Mouse (Mus musculus): ENCODE measurements around the gene Wdr45. TPM values are rescaled to one million over a fixed set of nuclear protein-coding genes. Genes with fewer than 3 reads are reported as not detected.
"Not testable (repeated sequence)": the region's sequence is repeated elsewhere in the genome, so short reads cannot be mapped to it uniquely, and the experiment has no call there.

The Wdr45 gene
- polyA plus RNA-seq, 1 experiment from 2014 or later: 36.7 TPM

- H3K27me3 ChIP-seq (ENCODE audit: control insufficient read depth, insufficient read depth, low read length): no peaks in the 10 kb centered on the region
- no peaks in the 10 kb centered on the region for H3K9me3 ChIP-seq (replicated peaks; ENCODE audit: control insufficient read depth, low read length)
- no peak overlapping the region for H3K4me3 ChIP-seq (replicated peaks; ENCODE audit: low read length)
- H3K9ac ChIP-seq (ENCODE audit: low read length): no peak overlapping the region
- H3K27ac ChIP-seq (ENCODE audit: low read length): no peak overlapping the region
- ATAC-seq (ENCODE audit: insufficient read depth, low FRiP score): no peak
- H3K4me2 ChIP-seq (ENCODE audit: low read depth, low read length): no peak overlapping the region
- H3K4me1 ChIP-seq (ENCODE audit: control insufficient read depth, insufficient read depth, low read length): no peaks in the 10 kb centered on the region; the same call in 1 of the 2 replicates
- no peaks in the 10 kb centered on the region for H3K36me3 ChIP-seq (ENCODE audit: control insufficient read depth, insufficient read depth, low read length)
- 58% methylated on average over 1 of the region's 1 CpGs for WGBS
Measured at GRCm38 (mm10) chrX:7744940-7745339, 30.8 kb downstream of the Wdr45 start.

GRCm38 (mm10) chrX:7745429-7745828 lies 31.3 kb downstream of the Wdr45 start:
- 69% methylated on average over 8 of the region's 8 CpGs for WGBS

GRCm38 (mm10) chrX:7750432-7751116 lies 36.4 kb downstream of the Wdr45 start, which contains the start of gene Ccdc120:
Gene Ccdc120, minus strand, starts transcription at chrX:7750905.
- Histone ChIP-seq H3K27me3 (ENCODE audit: control insufficient read depth, insufficient read depth, low read length) (no peaks in the 10 kb centered on the region), H3K4me3 (replicated peaks; ENCODE audit: low read length) (peak within 1 kb of the TSS; percentile 60), H3K4me1 (ENCODE audit: control insufficient read depth, insufficient read depth, low read length) (no peaks in the 10 kb centered on the region; the same call in 1 of the 2 replicates), H3K9me3 (replicated peaks; ENCODE audit: control insufficient read depth, low read length) (no peaks in the 10 kb centered on the region), H3K4me2 (ENCODE audit: low read depth, low read length) (peak within 1 kb of the TSS; percentile 51), H3K9ac (ENCODE audit: low read length) (peak within 1 kb of the TSS; percentile 74), H3K27ac (ENCODE audit: low read length) (no peak within 1 kb of the TSS), H3K36me3 (ENCODE audit: control insufficient read depth, insufficient read depth, low read length) (no peaks in the 10 kb centered on the region)
- WGBS: 13% methylated on average over 44 of the region's 56 CpGs
- ATAC-seq (ENCODE audit: insufficient read depth, low FRiP score): peak; percentile 83; the same call in 1 of the 2 replicates

More at GRCm38 (mm10) chrX:7745429-7745828, 31.3 kb downstream of the Wdr45 start:
- no peaks in the 10 kb centered on the region; the same call in 1 of the 2 replicates for H3K4me1 ChIP-seq (ENCODE audit: control insufficient read depth, insufficient read depth, low read length)
- H3K36me3 ChIP-seq (ENCODE audit: control insufficient read depth, insufficient read depth, low read length): no peaks in the 10 kb centered on the region
- no peak overlapping the region for H3K27ac ChIP-seq (ENCODE audit: low read length)
- no peaks in the 10 kb centered on the region for H3K9me3 ChIP-seq (replicated peaks; ENCODE audit: control insufficient read depth, low read length)
- no peak overlapping the region for H3K9ac ChIP-seq (ENCODE audit: low read length)
- H3K4me2 ChIP-seq (ENCODE audit: low read depth, low read length): no peak overlapping the region
- H3K27me3 ChIP-seq (ENCODE audit: control insufficient read depth, insufficient read depth, low read length): no peaks in the 10 kb centered on the region
- no peak overlapping the region for H3K4me3 ChIP-seq (replicated peaks; ENCODE audit: low read length)
- ATAC-seq (ENCODE audit: insufficient read depth, low FRiP score): no peak

GRCm38 (mm10) chrX:7753627-7754026 lies 39.5 kb downstream of the Wdr45 start:
- not testable (repeated sequence) for H3K27me3 ChIP-seq (ENCODE audit: control insufficient read depth, insufficient read depth, low read length); ATAC-seq (ENCODE audit: insufficient read depth, low FRiP score); H3K4me1 ChIP-seq (ENCODE audit: control insufficient read depth, insufficient read depth, low read length); H3K9me3 ChIP-seq (replicated peaks; ENCODE audit: control insufficient read depth, low read length); H3K36me3 ChIP-seq (ENCODE audit: control insufficient read depth, insufficient read depth, low read length); H3K4me2 ChIP-seq (ENCODE audit: low read depth, low read length); H3K4me3 ChIP-seq (replicated peaks; ENCODE audit: low read length); H3K9ac ChIP-seq (ENCODE audit: low read length); H3K27ac ChIP-seq (ENCODE audit: low read length)
- 22% methylated on average over 3 of the region's 3 CpGs for WGBS

- no peaks in the 10 kb centered on the region for H3K9me3 ChIP-seq (replicated peaks; ENCODE audit: control insufficient read depth, low read length)
- peaks cover 1% of the 10 kb centered on the region; the same call in 1 of the 2 replicates for H3K36me3 ChIP-seq (ENCODE audit: control insufficient read depth, insufficient read depth, low read length)
- peak within 1 kb of the TSS; percentile 70 for H3K4me3 ChIP-seq (replicated peaks; ENCODE audit: low read length)
- H3K4me2 ChIP-seq (ENCODE audit: low read depth, low read length): peak within 1 kb of the TSS; percentile 61
- peak within 1 kb of the TSS; percentile 73 for H3K27ac ChIP-seq (ENCODE audit: low read length)
- H3K4me1 ChIP-seq (ENCODE audit: control insufficient read depth, insufficient read depth, low read length): peaks cover 19% of the 10 kb centered on the region; the same call in 1 of the 2 replicates
- 17% methylated on average over 38 of the region's 38 CpGs for WGBS
- H3K9ac ChIP-seq (ENCODE audit: low read length): peak within 1 kb of the TSS; percentile 81
- ATAC-seq (ENCODE audit: insufficient read depth, low FRiP score): peak; percentile 96
- no peaks in the 10 kb centered on the region for H3K27me3 ChIP-seq (ENCODE audit: control insufficient read depth, insufficient read depth, low read length)
Measured at GRCm38 (mm10) chrX:7762137-7762920, 48.2 kb downstream of the Wdr45 start, which contains the start of gene Tfe3. Gene Tfe3, plus strand, starts transcription at chrX:7762560.

GRCm38 (mm10) chrX:7762921-7763197 lies 48.7 kb downstream of the Wdr45 start:
- H3K9ac ChIP-seq (ENCODE audit: low read length): peak overlapping the region; percentile 81
- H3K27ac ChIP-seq (ENCODE audit: low read length): peak overlapping the region; percentile 73
- H3K4me3 ChIP-seq (replicated peaks; ENCODE audit: low read length): peak overlapping the region; percentile 70
- H3K4me1 ChIP-seq (ENCODE audit: control insufficient read depth, insufficient read depth, low read length): peaks cover 19% of the 10 kb centered on the region; the same call in 1 of the 2 replicates
- H3K4me2 ChIP-seq (ENCODE audit: low read depth, low read length): peak overlapping the region; percentile 61
- peaks cover 5% of the 10 kb centered on the region; the same call in 1 of the 2 replicates for H3K36me3 ChIP-seq (ENCODE audit: control insufficient read depth, insufficient read depth, low read length)
- ATAC-seq (ENCODE audit: insufficient read depth, low FRiP score): peak; percentile 5; the same call in 1 of the 2 replicates
- 6% methylated on average over 21 of the region's 21 CpGs for WGBS
- no peaks in the 10 kb centered on the region for H3K9me3 ChIP-seq (replicated peaks; ENCODE audit: control insufficient read depth, low read length)
- no peaks in the 10 kb centered on the region for H3K27me3 ChIP-seq (ENCODE audit: control insufficient read depth, insufficient read depth, low read length)

- Histone ChIP-seq H3K4me1 (ENCODE audit: control insufficient read depth, insufficient read depth, low read length) (peaks cover 19% of the 10 kb centered on the region; the same call in 1 of the 2 replicates), H3K9ac (ENCODE audit: low read length) (peak overlapping the region; percentile 81), H3K4me3 (replicated peaks; ENCODE audit: low read length) (peak overlapping the region; percentile 70), H3K4me2 (ENCODE audit: low read depth, low read length) (peak overlapping the region; percentile 61), H3K27me3 (ENCODE audit: control insufficient read depth, insufficient read depth, low read length) (no peaks in the 10 kb centered on the region), H3K36me3 (ENCODE audit: control insufficient read depth, insufficient read depth, low read length) (peaks cover 5% of the 10 kb centered on the region; the same call in 1 of the 2 replicates), H3K27ac (ENCODE audit: low read length) (peak overlapping the region; percentile 73; the same call in 1 of the 2 replicates), H3K9me3 (replicated peaks; ENCODE audit: control insufficient read depth, low read length) (no peaks in the 10 kb centered on the region)
- ATAC-seq (ENCODE audit: insufficient read depth, low FRiP score): no peak
- WGBS: 13% methylated on average over 22 of the region's 22 CpGs
Measured at GRCm38 (mm10) chrX:7763631-7764393, 49.7 kb downstream of the Wdr45 start.

- Histone ChIP-seq H3K27me3 (ENCODE audit: control insufficient read depth, insufficient read depth, low read length) (no peaks in the 10 kb centered on the region), H3K4me3 (replicated peaks; ENCODE audit: low read length) (peak overlapping the region; percentile 70), H3K4me1 (ENCODE audit: control insufficient read depth, insufficient read depth, low read length) (peaks cover 19% of the 10 kb centered on the region; the same call in 1 of the 2 replicates), H3K9me3 (replicated peaks; ENCODE audit: control insufficient read depth, low read length) (no peaks in the 10 kb centered on the region), H3K4me2 (ENCODE audit: low read depth, low read length) (peak overlapping the region; percentile 61), H3K27ac (ENCODE audit: low read length) (0 out of 2 replicates have a peak overlapping the region, but pooled peaks have one; percentile 66), H3K9ac (ENCODE audit: low read length) (peak overlapping the region; percentile 81), H3K36me3 (ENCODE audit: control insufficient read depth, insufficient read depth, low read length) (peaks cover 5% of the 10 kb centered on the region; the same call in 1 of the 2 replicates)
- WGBS: 21% methylated on average over 9 of the region's 9 CpGs
- ATAC-seq (ENCODE audit: insufficient read depth, low FRiP score): no peak
Measured at GRCm38 (mm10) chrX:7764657-7765280, 50.6 kb downstream of the Wdr45 start.
